Mouse (Mus musculus) thymus, postnatal 10 days (tissue): ENCODE results near the gene I0C0044D17Rik.

Experiments used
- DNase-seq, 2 experiments: peaks; one replicate each; pipeline ENCODE4 v3.0.0; 2021; ENCODE audit warnings: low spot score in 2 of 2

Gene I0C0044D17Rik

DNA sequence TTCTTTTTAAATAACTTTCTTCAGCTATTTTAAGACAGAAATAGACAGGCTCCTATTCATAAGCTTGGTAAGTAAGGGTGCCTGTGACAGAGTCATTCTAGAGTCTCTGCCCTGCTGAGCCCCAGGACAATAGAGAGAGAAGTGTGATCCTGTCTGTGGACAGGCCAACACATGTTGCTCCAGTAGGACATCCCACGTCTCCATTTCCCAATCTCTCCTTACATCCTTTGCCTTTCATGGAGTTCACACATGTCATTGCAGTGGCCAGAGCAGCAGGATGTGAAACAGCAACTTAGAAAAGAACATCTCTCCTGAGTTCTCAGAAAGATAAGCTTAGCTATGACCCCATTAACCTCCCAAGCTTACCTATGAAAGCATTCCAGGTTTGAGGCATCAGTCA, 8.1 kb upstream of the I0C0044D17Rik start:
- DNase-seq: no peak

GRCm38 (mm10) chr4:98826701-98827100, 3.1 kb upstream of the I0C0044D17Rik start:
- no peak for DNase-seq

DNA sequence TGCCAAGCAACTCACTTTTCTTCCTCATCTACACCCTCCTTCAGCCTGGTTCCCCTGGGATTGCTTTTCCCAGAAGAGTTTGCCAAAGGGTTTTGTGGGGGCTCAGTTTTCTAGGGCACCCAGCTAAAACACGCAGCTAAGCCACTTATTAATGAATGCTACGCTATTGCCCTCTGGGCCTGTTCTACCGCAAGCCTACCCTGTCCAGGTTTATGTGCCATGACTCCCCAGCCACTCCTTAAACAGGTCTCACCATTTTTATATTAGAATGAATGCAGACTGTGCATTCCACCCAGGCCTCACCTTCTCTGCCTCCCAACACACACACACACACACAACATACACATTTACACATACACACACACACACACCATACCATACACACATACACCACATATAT, 593 bp downstream of the I0C0044D17Rik start:
- no peak for DNase-seq

DNA sequence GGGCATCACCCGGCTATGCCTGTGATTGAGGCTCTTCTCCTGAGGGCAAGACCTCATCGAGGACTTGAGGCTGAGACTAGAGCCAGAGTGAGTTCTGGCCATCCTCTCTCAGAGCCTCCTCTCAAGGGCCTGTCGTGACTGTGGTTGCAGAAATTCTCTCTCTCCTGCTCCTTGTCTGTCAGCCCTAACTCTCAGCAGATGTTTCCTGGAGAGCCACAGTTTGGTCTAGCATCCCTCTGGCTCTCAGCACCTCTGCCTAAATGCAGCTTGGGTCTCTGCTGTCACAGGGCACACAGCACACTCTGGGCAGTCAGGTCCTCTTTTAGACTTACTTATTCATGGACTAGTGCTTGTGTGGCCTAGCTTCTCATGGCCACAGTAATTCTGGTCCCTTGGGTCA, 1.2 kb downstream of the I0C0044D17Rik start:
- no peak for DNase-seq

- DNase-seq: no peak
Measured at GRCm38 (mm10) chr4:98819216-98819755, 4.4 kb downstream of the I0C0044D17Rik start.

DNA sequence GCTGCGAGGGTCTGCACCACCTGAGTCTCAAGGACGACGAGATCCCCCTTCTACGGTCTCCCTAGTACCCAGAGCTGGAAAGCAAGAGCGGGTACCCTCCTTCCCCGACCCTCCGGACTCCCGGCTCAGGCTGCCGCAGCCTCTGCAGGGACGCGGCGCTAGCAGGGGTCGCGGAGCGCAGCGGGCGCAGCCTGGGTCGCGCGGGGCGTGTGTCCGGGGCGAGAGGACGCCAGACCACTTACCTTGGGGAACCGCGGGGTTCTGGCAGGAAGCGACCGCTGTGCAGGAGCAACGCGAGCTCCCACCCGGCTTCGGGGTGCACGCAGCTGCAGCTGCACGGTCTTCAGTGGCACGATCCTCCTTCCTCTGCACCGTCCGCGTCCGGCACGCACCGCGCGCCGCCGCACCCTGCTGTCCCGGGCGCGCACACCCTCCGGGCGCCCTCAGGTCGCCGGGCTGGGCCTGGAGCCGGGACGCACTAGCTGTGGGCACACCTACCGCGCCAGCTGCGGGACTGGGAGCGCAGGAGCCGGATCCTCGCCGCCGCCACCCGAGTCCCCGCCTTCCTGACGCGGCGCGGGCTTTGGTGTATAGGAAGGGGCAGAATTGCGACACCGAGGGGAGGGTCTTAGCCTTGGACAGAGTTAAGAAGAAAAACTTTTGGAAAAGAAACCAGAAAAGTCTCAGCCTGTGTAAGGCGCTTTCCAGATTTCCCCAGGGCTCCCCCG, 6.3 kb downstream of the I0C0044D17Rik start, which contains the start of gene Kank4:
Gene Kank4 (minus strand): TSS at position 354 of the 728 bp plus-strand sequence.
- peak in 1 of 2 experiments; percentile 25 for DNase-seq

- DNase-seq: no peak
Measured at GRCm38 (mm10) chr4:98816807-98817183, 6.8 kb downstream of the I0C0044D17Rik start.

DNA sequence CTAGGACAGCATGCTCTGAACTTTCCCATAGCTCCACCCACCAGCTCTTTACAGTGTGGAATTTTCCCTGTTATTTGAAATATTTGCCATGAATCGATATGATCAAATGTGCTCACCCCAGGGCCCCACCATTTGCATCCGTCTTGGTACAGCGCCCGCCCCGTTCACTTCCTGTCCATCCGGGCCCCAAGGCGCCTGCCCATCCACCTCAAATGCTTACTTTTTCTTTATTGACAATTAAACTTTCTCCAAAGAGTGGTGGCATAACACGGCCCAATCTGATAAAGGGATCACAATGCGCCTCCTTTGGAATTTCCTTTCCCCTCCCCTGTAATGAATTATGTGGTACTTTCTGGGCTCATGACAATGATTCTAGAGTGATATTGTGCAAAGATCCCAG, 17.3 kb downstream of the I0C0044D17Rik start:
- DNase-seq: no peak

- DNase-seq: no peak
Measured at GRCm38 (mm10) chr4:98805291-98806048, 18.2 kb downstream of the I0C0044D17Rik start.

DNA sequence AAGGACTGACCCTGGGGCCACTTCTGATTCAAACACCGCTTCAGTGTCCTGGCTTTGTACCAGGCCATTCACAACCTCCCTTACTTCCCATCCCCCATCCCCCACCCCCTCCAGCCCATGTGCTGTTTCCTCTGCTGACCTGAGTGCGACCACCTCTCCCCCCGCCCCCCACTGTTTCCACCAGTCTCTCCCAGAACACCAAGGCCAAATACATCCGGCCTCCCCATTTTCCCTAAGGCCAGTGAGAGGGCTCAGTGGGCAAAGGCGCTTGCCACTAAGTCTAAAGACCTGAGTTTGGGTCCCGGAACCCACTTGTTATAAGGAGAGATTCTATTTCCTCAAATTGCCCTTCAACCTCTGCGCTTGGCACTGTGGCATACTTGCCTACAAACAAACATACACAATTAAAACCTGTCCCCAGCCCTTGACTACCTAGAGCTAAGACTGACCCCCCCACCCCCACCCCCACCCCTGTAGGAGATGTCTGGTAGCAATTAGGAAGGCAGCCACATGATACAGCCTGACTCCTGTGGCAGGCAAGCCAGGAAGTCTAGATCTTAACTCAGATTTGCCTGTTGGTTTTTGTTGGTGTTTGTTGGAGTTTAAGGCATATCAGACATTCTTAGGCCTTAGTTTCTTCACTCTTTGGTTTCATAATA, 19.0 kb downstream of the I0C0044D17Rik start:
- DNase-seq: no peak

GRCm38 (mm10) chr4:98801775-98802174, 21.9 kb downstream of the I0C0044D17Rik start:
- no peak for DNase-seq

GRCm38 (mm10) chr4:98800824-98801223, 22.8 kb downstream of the I0C0044D17Rik start:
- no peak for DNase-seq

- DNase-seq: no peak
Measured at GRCm38 (mm10) chr4:98796591-98797341, 26.9 kb downstream of the I0C0044D17Rik start.

DNA sequence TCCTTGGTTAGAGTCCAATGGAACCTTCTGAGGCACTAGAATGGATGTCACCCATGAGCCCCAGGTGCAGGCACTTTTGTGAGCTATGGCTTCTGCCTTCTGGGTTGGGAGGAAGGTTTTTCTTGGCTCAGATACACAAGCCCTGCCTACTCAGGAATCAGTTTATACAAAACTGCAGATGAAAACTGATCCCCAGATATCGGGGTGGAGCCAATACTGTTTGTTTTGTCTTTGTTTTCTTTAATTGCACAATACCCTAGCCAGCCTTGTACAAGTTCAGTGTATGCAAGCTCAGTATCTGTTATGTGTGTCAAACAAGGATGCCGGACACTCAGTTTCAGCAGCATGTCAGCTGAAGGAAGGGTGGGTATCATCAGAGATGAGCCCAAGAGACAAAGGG, 28.4 kb downstream of the I0C0044D17Rik start:
- no peak for DNase-seq

DNA sequence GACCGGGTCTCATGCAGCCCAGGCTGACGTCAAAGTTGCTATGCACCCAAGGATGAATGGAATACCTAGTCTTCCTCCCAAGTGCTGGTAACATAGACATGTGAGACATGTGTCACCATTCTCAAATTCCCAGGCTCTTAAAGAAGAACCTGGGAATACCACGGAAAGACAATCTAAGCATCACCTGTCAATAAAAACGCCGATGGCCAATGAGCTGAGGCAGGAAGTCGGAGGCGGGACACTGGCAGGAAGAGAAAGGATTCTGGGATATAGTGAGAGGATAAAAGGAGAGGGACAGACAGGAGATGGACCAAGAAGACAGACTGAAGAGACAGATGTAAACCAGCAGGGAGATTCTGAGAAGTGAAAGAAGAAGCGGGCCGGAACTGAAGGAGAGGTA, 30.2 kb downstream of the I0C0044D17Rik start:
- DNase-seq: no peak

DNA sequence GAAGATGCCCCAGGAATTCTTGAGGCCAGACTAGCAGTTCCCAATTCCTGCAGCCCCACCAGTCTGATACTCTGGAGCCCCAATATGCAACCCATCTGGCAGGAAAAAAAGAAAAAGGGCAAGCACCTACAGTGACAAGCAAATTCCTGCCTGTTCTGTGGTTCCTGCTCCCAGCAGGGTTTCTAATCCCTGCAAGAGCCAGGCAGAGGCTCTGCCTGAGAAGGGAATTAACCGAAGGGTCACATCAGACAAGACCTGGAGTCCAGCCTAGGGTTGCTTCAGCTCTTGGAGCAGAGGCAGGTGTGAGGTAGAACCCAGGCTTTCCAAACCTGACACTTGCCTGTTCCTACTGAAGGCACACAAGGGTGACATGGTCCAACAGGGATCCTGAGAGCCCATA, 32.9 kb downstream of the I0C0044D17Rik start:
- no peak for DNase-seq

- DNase-seq: no peak
Measured at GRCm38 (mm10) chr4:98789861-98790311, 33.8 kb downstream of the I0C0044D17Rik start.

DNA sequence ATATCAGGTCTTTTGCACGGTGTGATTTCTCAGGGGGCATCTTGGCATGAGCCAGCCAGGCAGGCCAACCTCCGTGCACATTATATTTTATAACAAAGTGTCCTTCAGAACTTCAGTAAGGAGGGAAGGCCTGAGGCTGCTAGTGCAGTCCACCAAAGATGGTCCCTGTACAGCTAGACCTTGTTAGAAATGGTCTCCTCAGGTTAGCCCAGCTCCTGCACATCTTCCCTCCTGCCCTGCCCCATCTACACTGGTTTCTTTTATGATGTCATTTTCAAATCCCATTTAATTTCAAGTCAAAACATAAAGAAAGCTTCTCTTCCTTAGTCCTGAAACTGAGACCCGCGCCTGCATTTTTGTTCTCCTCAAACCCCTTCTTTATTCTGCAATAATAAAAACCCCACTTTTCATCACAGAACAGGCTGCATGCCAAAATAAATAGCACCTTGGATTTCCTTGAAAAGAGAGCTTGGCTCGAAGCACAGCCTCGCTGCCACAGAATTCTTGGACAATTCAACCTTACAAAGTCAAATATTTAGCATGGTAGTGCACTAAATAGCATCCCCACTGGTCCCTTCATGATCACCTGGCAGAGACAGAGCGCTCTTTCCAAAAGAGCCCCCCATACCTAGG, 34.4 kb downstream of the I0C0044D17Rik start:
- no peak for DNase-seq

DNA sequence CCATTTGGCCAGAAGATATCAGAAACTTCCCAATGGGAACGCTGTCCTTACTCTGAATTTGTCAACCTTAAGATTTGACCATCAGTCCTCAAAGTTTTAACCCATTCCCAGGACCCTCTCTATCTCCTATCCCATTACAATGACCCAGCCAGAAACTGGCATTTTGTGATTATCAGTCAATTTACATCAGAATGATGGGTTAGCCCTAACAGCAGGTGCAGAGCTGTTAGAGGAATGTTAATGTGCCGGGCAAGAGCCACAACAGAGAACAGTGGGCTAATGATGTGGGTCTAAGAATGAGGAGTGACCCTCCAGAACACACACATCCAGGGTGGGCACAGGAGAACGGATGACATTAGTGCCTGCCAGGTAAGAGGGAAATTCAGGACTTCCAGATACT, 37.4 kb downstream of the I0C0044D17Rik start:
- no peak for DNase-seq

- no peak for DNase-seq
Measured at GRCm38 (mm10) chr4:98785851-98786250, 37.8 kb downstream of the I0C0044D17Rik start.

DNA sequence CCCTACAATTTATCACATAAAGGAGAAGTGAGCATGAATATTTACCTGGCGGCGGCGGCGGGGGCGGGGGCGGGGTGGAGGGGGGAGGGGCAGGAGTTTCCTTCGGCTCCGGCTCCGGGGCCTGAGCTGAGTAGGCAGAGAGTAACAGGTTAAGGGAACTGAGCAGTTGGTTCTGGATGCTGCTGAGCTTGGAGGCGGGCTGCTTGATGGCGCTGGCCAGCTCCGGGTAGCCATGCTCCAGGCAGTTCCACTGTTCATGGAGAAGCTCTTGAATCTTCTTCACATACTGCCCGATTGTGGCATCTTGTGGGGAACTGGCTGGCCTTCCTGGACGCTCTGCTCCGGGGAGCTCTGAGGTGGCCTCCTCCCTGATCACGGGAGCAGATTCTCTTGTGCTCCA, 45.4 kb downstream of the I0C0044D17Rik start:
- no peak for DNase-seq
